Mouse (Mus musculus) ES-Bruce4 (cell line): ENCODE data around the gene Cd55b.
"Not testable (repeated sequence)": the region's sequence is repeated elsewhere in the genome, so short reads cannot be mapped to it uniquely, and the experiment has no call there.

Experiments
- CTCF ChIP-seq: IDR thresholded peaks from one replicate; pipeline ENCODE4 v1.8.1; 2011; ENCODE audit warnings: low read depth, low read length
- POLR2A ChIP-seq: IDR thresholded peaks from one replicate; pipeline ENCODE4 v1.8.1; 2011; ENCODE audit warnings: low read length; ENCODE audit not compliant: insufficient read depth

GRCm38 (mm10) chr1:130427175-130427853 is 4.5 kb upstream of the Cd55b start:
- not testable (repeated sequence) for TF ChIP-seq CTCF, POLR2A
